Mouse (Mus musculus): ENCODE measurements at regions not wholly inside any gene's neighbourhood (a gene's known extent, or its start where the extent isn't known, plus 50 kb on each side); places are given as distances from the start of the nearest gene placed in this dataset.

GRCm38 (mm10) chr4:31492535-31492934 is 471.4 kb upstream of the Map3k7 start:
- Histone ChIP-seq H3K4me3 (ENCODE audit: insufficient read depth in 1 of 2, low read depth in 2 of 2, low read length in 2 of 2) (no peak overlapping the region), H3K27ac (no peak overlapping the region), H3K4me1 (replicated peaks; ENCODE audit: control insufficient read depth in 2 of 2, insufficient read depth in 2 of 2, low read length in 1 of 2) (no peaks in the 10 kb centered on the region), H3K9me3 (ENCODE audit: control insufficient read depth, low read length) (no peaks in the 10 kb centered on the region), H3K9ac (replicated peaks) (no peak overlapping the region), H3K4me2 (ENCODE audit: low read depth) (no peak overlapping the region), H3K27me3 (ENCODE audit: control insufficient read depth, insufficient read depth, low read length) (no peaks in the 10 kb centered on the region), H3K36me3 (replicated peaks; ENCODE audit: control insufficient read depth, insufficient read depth, low read depth) (no peaks in the 10 kb centered on the region)
- 61% methylated on average over 3 of the region's 3 CpGs for WGBS (ENCODE audit: insufficient replicate concordance)
- ATAC-seq (ENCODE audit: insufficient read depth) (no peak), DNase-seq (ENCODE audit: low read depth in 3 of 3, low spot score in 3 of 3) (no peak)
- TF ChIP-seq EP300 (IDR thresholded peaks at IDR 0.05; ENCODE audit: low read depth), result no peak
- TF ChIP-seq CTCF (IDR thresholded peaks at IDR 0.05; ENCODE audit: low read depth), result no peak

GRCm38 (mm10) chr4:31493087-31493511 is 470.8 kb upstream of the Map3k7 start:
- DNase-seq (ENCODE audit: low read depth in 3 of 3, low spot score in 3 of 3), result no peak
- ATAC-seq (ENCODE audit: insufficient read depth), result no peak
- Histone ChIP-seq H3K4me2 (ENCODE audit: low read depth) (no peak overlapping the region), H3K36me3 (replicated peaks; ENCODE audit: control insufficient read depth, insufficient read depth, low read depth) (no peaks in the 10 kb centered on the region), H3K9ac (replicated peaks) (no peak overlapping the region), H3K27ac (no peak overlapping the region), H3K9me3 (ENCODE audit: control insufficient read depth, low read length) (no peaks in the 10 kb centered on the region), H3K4me3 (ENCODE audit: insufficient read depth in 1 of 2, low read depth in 2 of 2, low read length in 2 of 2) (no peak overlapping the region), H3K4me1 (replicated peaks; ENCODE audit: control insufficient read depth in 2 of 2, insufficient read depth in 2 of 2, low read length in 1 of 2) (no peaks in the 10 kb centered on the region), H3K27me3 (ENCODE audit: control insufficient read depth, insufficient read depth, low read length) (no peaks in the 10 kb centered on the region)
- WGBS (ENCODE audit: insufficient replicate concordance), result 69% methylated on average over 3 of the region's 3 CpGs
- TF ChIP-seq EP300 (IDR thresholded peaks at IDR 0.05; ENCODE audit: low read depth), result no peak
- TF ChIP-seq CTCF (IDR thresholded peaks at IDR 0.05; ENCODE audit: low read depth), result no peak

- no peak for ATAC-seq (ENCODE audit: insufficient read depth)
- WGBS (ENCODE audit: insufficient replicate concordance), result 69% methylated on average over 2 of the region's 2 CpGs
Observed at GRCm38 (mm10) chr4:31499888-31500287, 464.0 kb upstream of the Map3k7 start.

GRCm38 (mm10) chr4:31500432-31500831 is 463.5 kb upstream of the Map3k7 start:
- Histone ChIP-seq H3K4me3 (ENCODE audit: insufficient read depth in 1 of 2, low read depth in 2 of 2, low read length in 2 of 2) (no peak overlapping the region), H3K9me3 (ENCODE audit: control insufficient read depth, low read length) (no peaks in the 10 kb centered on the region), H3K27ac (no peak overlapping the region), H3K36me3 (replicated peaks; ENCODE audit: control insufficient read depth, insufficient read depth, low read depth) (no peaks in the 10 kb centered on the region), H3K9ac (replicated peaks) (no peak overlapping the region), H3K27me3 (ENCODE audit: control insufficient read depth, insufficient read depth, low read length) (no peaks in the 10 kb centered on the region), H3K4me2 (ENCODE audit: low read depth) (no peak overlapping the region), H3K4me1 (replicated peaks; ENCODE audit: control insufficient read depth in 2 of 2, insufficient read depth in 2 of 2, low read length in 1 of 2) (no peaks in the 10 kb centered on the region)
- 48% methylated on average over 4 of the region's 4 CpGs for WGBS (ENCODE audit: insufficient replicate concordance)
- DNase-seq (ENCODE audit: low read depth in 3 of 3, low spot score in 3 of 3), result no peak
- TF ChIP-seq CTCF (IDR thresholded peaks at IDR 0.05; ENCODE audit: low read depth) (no peak), EP300 (IDR thresholded peaks at IDR 0.05; ENCODE audit: low read depth) (no peak)
- ATAC-seq (ENCODE audit: insufficient read depth), result no peak

More at GRCm38 (mm10) chr4:31499888-31500287, 464.0 kb upstream of the Map3k7 start:
- no peaks in the 10 kb centered on the region for H3K4me1 ChIP-seq (replicated peaks; ENCODE audit: control insufficient read depth in 2 of 2, insufficient read depth in 2 of 2, low read length in 1 of 2)
- DNase-seq (ENCODE audit: low read depth in 3 of 3, low spot score in 3 of 3), result no peak
- no peak overlapping the region for H3K4me2 ChIP-seq (ENCODE audit: low read depth)
- TF ChIP-seq CTCF (IDR thresholded peaks at IDR 0.05; ENCODE audit: low read depth) (no peak), EP300 (IDR thresholded peaks at IDR 0.05; ENCODE audit: low read depth) (no peak)
- H3K9me3 ChIP-seq (ENCODE audit: control insufficient read depth, low read length), result no peaks in the 10 kb centered on the region
- no peak overlapping the region for H3K27ac ChIP-seq
- no peaks in the 10 kb centered on the region for H3K27me3 ChIP-seq (ENCODE audit: control insufficient read depth, insufficient read depth, low read length)
- no peak overlapping the region for H3K9ac ChIP-seq (replicated peaks)
- no peaks in the 10 kb centered on the region for H3K36me3 ChIP-seq (replicated peaks; ENCODE audit: control insufficient read depth, insufficient read depth, low read depth)
- no peak overlapping the region for H3K4me3 ChIP-seq (ENCODE audit: insufficient read depth in 1 of 2, low read depth in 2 of 2, low read length in 2 of 2)

GRCm38 (mm10) chr4:31525638-31526207 is 438.2 kb upstream of the Map3k7 start:
- no peak for ATAC-seq (ENCODE audit: insufficient read depth)
- H3K9ac ChIP-seq (replicated peaks), result no peak overlapping the region
- no peak overlapping the region for H3K4me2 ChIP-seq (ENCODE audit: low read depth)
- DNase-seq (ENCODE audit: low read depth in 3 of 3, low spot score in 3 of 3), result no peak
- no peaks in the 10 kb centered on the region for H3K36me3 ChIP-seq (replicated peaks; ENCODE audit: control insufficient read depth, insufficient read depth, low read depth)
- 43% methylated on average over 4 of the region's 4 CpGs for WGBS (ENCODE audit: insufficient replicate concordance)
- no peaks in the 10 kb centered on the region for H3K27me3 ChIP-seq (ENCODE audit: control insufficient read depth, insufficient read depth, low read length)
- no peak overlapping the region for H3K27ac ChIP-seq
- no peaks in the 10 kb centered on the region for H3K9me3 ChIP-seq (ENCODE audit: control insufficient read depth, low read length)
- no peak overlapping the region for H3K4me3 ChIP-seq (ENCODE audit: insufficient read depth in 1 of 2, low read depth in 2 of 2, low read length in 2 of 2)
- H3K4me1 ChIP-seq (replicated peaks; ENCODE audit: control insufficient read depth in 2 of 2, insufficient read depth in 2 of 2, low read length in 1 of 2), result no peaks in the 10 kb centered on the region
- TF ChIP-seq EP300 (IDR thresholded peaks at IDR 0.05; ENCODE audit: low read depth), result no peak
- no peak for TF ChIP-seq CTCF (IDR thresholded peaks at IDR 0.05; ENCODE audit: low read depth)
